Mouse (Mus musculus): Measurements from ENCODE around the gene Tkt.

Tkt gene

DNA sequence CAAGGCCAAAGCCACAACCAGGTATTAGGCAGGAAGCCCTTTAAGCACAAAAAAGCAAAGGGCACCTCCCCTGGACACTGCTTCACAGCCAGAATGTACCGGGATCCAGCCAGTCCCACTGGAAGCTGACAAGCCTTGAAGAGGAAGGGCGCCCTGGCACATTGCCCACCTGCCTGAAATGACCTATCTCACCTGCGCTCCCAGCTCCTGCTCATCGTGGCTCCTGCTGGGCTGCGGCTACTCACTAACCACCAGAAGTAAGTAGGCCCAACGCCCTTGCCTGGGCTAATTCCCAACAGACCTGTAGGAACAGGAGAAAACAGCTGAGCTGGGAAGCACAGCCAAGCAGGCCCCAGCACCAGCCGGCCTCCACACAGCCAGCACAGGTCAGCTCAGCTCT, 74.0 kb downstream of the Tkt start:
- WGBS = 76% methylated on average over 7 of the region's 7 CpGs

- 95% methylated on average over 8 of the region's 8 CpGs for WGBS
These were observed 74.4 kb downstream of the Tkt start for GRCm38 (mm10) chr14:30622556-30622955.

All from cerebral cortex, adult 2 months (tissue).